Mouse (Mus musculus) MEL (cell line): ENCODE results near the gene Abat.

Experiments used
- GABPA ChIP-seq: IDR thresholded peaks from 2 replicates; pipeline ENCODE4 v1.6.1; 2012; ENCODE audit warnings: low read depth, mild to moderate bottlenecking, inconsistent platforms, low read length, improper control_type of control experiment, moderate library complexity
- POLR2A ChIP-seq, 2 experiments: IDR thresholded peaks; 2 replicates each; pipeline ENCODE4 v1.6.1; 2011 to 2012; ENCODE audit warnings: low read length in 2 of 2, mild to moderate bottlenecking in 2 of 2, control low read depth in 1 of 2, improper control_type of control experiment in 1 of 2, low read depth in 1 of 2, moderate library complexity in 1 of 2; ENCODE audit not compliant: control insufficient read depth in 1 of 2, insufficient read depth in 1 of 2, poor library complexity in 1 of 2

- no peak for TF ChIP-seq GABPA
- TF ChIP-seq POLR2A (IDR thresholded peaks at IDR 0.05; ENCODE audit: control insufficient read depth in 1 of 2, insufficient read depth in 1 of 2, low read depth in 1 of 2, low read length in 2 of 2, poor library complexity in 1 of 2) = no peak
These were observed 52.3 kb downstream of the Abat start for GRCm38 (mm10) chr16:8565539-8565938.
